Mouse (Mus musculus): ENCODE measurements at regions not wholly inside any gene's neighbourhood (a gene's known extent, or its start where the extent isn't known, plus 50 kb on each side); places are given as distances from the start of the nearest gene placed in this dataset.
"Not testable (repeated sequence)": the region's sequence is repeated elsewhere in the genome, so short reads cannot be mapped to it uniquely, and the experiment has no call there.

GRCm38 (mm10) chr6:68370010-68370409 is 834.4 kb upstream of the Tacstd2 start:
- no peak for DNase-seq (ENCODE audit: low spot score in 2 of 2)

- peak; percentile 40 to 45 for DNase-seq (ENCODE audit: low spot score in 2 of 2)
Measured at GRCm38 (mm10) chr6:68339846-68340245, 804.2 kb upstream of the Tacstd2 start.

- not testable (repeated sequence) for DNase-seq (ENCODE audit: low spot score in 2 of 2)
Measured at GRCm38 (mm10) chr6:68339205-68339604, 803.6 kb upstream of the Tacstd2 start.

GRCm38 (mm10) chr6:68311409-68311808 is 775.8 kb upstream of the Tacstd2 start:
- DNase-seq (ENCODE audit: low spot score in 2 of 2), result no peak

GRCm38 (mm10) chr6:68302133-68302532 is 766.5 kb upstream of the Tacstd2 start:
- no peak for DNase-seq (ENCODE audit: low spot score in 2 of 2)

- DNase-seq (ENCODE audit: low spot score in 2 of 2), result no peak
Measured at GRCm38 (mm10) chr6:68256725-68257124, 721.1 kb upstream of the Tacstd2 start.

- DNase-seq (ENCODE audit: low spot score in 2 of 2), result no peak
Measured at GRCm38 (mm10) chr6:68256151-68256550, 720.6 kb upstream of the Tacstd2 start.

- DNase-seq (ENCODE audit: low spot score in 2 of 2), result no peak
Measured at GRCm38 (mm10) chr6:68252730-68253129, 717.1 kb upstream of the Tacstd2 start.

- DNase-seq (ENCODE audit: low spot score in 2 of 2), result not testable (repeated sequence)
Measured at GRCm38 (mm10) chr6:68251320-68251719, 715.7 kb upstream of the Tacstd2 start.

GRCm38 (mm10) chr6:68250392-68250791 is 714.8 kb upstream of the Tacstd2 start:
- not testable (repeated sequence) for DNase-seq (ENCODE audit: low spot score in 2 of 2)

- DNase-seq (ENCODE audit: low spot score in 2 of 2), result not testable (repeated sequence)
Measured at GRCm38 (mm10) chr6:68249259-68249658, 713.7 kb upstream of the Tacstd2 start.

- DNase-seq (ENCODE audit: low spot score in 2 of 2), result not testable (repeated sequence)
Measured at GRCm38 (mm10) chr6:68248018-68248533, 712.5 kb upstream of the Tacstd2 start.

GRCm38 (mm10) chr6:68242749-68243148 is 707.2 kb upstream of the Tacstd2 start:
- not testable (repeated sequence) for DNase-seq (ENCODE audit: low spot score in 2 of 2)

- DNase-seq (ENCODE audit: low spot score in 2 of 2), result no peak
Measured at GRCm38 (mm10) chr6:68219685-68220084, 684.1 kb upstream of the Tacstd2 start.

GRCm38 (mm10) chr6:68201448-68201847 is 665.9 kb upstream of the Tacstd2 start:
- DNase-seq (ENCODE audit: low spot score in 2 of 2), result peak; percentile 5 to 8

GRCm38 (mm10) chr6:68198031-68198430 is 662.4 kb upstream of the Tacstd2 start:
- DNase-seq (ENCODE audit: low spot score in 2 of 2), result no peak

GRCm38 (mm10) chr6:68164792-68165191 is 629.2 kb upstream of the Tacstd2 start:
- DNase-seq (ENCODE audit: low spot score in 2 of 2), result peak in 1 of 2 experiments; percentile 10

GRCm38 (mm10) chr6:68164111-68164510 is 628.5 kb upstream of the Tacstd2 start:
- DNase-seq (ENCODE audit: low spot score in 2 of 2), result not testable (repeated sequence)

- no peak for DNase-seq (ENCODE audit: low spot score in 2 of 2)
Measured at GRCm38 (mm10) chr6:68151569-68151968, 616.0 kb upstream of the Tacstd2 start.

GRCm38 (mm10) chr6:68102481-68102880 is 566.9 kb upstream of the Tacstd2 start:
- DNase-seq (ENCODE audit: low spot score in 2 of 2), result no peak
